Mouse (Mus musculus): ENCODE data around the gene Dtnbp1.

DNA sequence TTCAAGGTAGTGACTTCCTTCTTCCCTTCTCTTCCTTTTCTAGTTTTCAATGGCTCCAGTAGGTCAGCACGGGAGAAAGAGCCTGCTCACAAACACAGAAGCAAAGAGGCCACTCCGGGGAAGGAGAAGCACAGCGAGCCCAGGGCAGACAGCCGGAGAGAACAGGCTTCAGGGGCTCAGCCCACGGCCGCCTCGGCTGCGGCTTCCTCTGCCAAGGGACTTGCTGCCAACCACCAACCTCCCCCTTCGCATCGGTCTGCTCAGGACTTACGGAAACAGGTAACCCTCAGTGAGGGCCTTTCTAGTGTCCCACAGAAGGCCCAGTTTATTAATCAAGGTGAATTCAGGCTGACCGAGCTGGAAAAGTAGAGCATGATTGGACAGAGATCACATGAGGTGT, 105.7 kb downstream of the Dtnbp1 start:
- TF ChIP-seq POLR2A (IDR thresholded peaks at IDR 0.05; ENCODE audit: borderline replicate concordance, low read depth, low read length) (no peak), CTCF (IDR thresholded peaks at IDR 0.05; ENCODE audit: low read depth, low read length) (no peak)

Measured in bone marrow macrophage, adult 2 months (primary cell).